In the genomic region with DNA sequence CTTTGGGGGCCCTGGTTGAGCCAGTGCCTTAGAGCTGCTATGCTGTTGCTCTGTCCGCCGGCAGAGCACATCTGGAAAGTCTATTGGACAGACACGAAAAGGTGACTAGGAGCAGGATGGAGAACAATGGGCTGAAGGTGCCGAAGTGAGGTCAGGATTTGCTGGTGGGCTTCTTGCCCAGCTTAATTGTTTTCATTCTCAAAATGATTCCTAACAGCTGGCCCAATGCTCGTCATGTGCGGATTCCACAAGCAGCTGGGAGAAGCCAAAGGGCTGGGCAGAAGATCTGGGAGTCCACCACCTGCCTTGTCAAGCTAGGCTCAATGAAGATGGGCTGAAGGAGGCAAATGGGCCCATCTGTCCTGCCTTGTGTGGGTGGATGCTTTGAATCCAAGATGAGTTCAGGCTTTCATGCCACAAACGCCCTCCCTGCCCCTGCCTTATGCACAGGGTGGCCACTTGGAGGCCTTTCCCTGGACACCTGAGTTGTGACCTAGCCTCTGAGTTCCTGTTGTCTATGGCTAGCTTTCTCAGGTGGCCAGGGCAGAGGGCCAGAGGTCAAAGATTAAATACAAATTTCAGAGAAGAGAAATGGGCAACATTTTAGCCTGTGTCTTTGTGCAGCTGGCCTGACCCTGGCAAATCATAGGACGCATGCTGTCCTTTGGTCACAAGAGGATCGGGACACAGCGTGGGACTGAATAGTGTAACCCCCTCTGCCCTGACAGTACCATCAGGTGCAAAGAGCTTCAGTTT, we compare ENCODE assay signal across 15 mouse cellular contexts.
DNase-seq lines count a peak whose midpoint lies in the region; ATAC-seq lines count a peak whose summit lies in the region.
"Had no signal": no experiment of that assay in that cellular context is flagged by ENCODE, and none has a peak within 500 bp of the region (broad histone marks: within the 10 kb centered on the region; RNA-seq: fewer than 3 reads in every experiment).

No protein-coding gene starts in this region.

- H3K27me3 ChIP-seq in heart, embryonic 11.5 days (ENCODE audit: control insufficient read depth, insufficient read depth, low read length) = no peaks in the 10 kb centered on the region
- H3K27me3 ChIP-seq in embryonic facial prominence, embryonic 10.5 days (replicated peaks; ENCODE audit: low read depth, poor library complexity, severe bottlenecking) = no peaks in the 10 kb centered on the region
- H3K27me3 ChIP-seq: liver, embryonic 15.5 days; megakaryocyte, embryonic 14.5 days had no signal

- H3K4me2 ChIP-seq in heart, embryonic 11.5 days = no peak overlapping the region
- H3K4me2 ChIP-seq: hindbrain, embryonic 14.5 days; liver, embryonic 15.5 days had no signal

- no peaks in the 10 kb centered on the region for H3K9me3 ChIP-seq in heart, embryonic 11.5 days (replicated peaks; ENCODE audit: control insufficient read depth, low read length)
- H3K9me3 ChIP-seq in embryonic facial prominence, embryonic 10.5 days = no peaks in the 10 kb centered on the region
- H3K9me3 ChIP-seq: liver, embryonic 15.5 days had no signal

- peak; percentile 29 to 74 for DNase-seq in heart, adult 18-20 months
- no peak for DNase-seq in embryonic facial prominence, embryonic 10.5 days (ENCODE audit: low spot score)
- DNase-seq in gastrocnemius, postnatal 25 days = peak; percentile 47
- DNase-seq in heart, postnatal 4 days = peak; percentile 45
- DNase-seq in cerebellum, adult 11-12 months = no peak
- no peak for DNase-seq in thymus, postnatal 10 days (ENCODE audit: low spot score in 2 of 2)
- DNase-seq in adrenal gland, postnatal 25 days = no peak
- DNase-seq: adrenal gland, postnatal 36 days; kidney, postnatal 14 days; right cerebral cortex, postnatal 14 days; thymus, postnatal 14 days had no signal

- WGBS in heart, embryonic 11.5 days (ENCODE audit: insufficient replicate concordance) = 73% methylated on average over 10 of the region's 10 CpGs
- 74% methylated on average over 10 of the region's 10 CpGs for WGBS in embryonic facial prominence, embryonic 10.5 days

- no peaks in the 10 kb centered on the region for H3K36me3 ChIP-seq in heart, embryonic 11.5 days (ENCODE audit: control insufficient read depth, insufficient read depth, low read length)
- H3K36me3 ChIP-seq in embryonic facial prominence, embryonic 10.5 days (replicated peaks) = no peaks in the 10 kb centered on the region
- H3K36me3 ChIP-seq: liver, embryonic 15.5 days had no signal

- no peaks in the 10 kb centered on the region for H3K4me1 ChIP-seq in heart, embryonic 11.5 days (ENCODE audit: control insufficient read depth, insufficient read depth, low read length)
- H3K4me1 ChIP-seq in embryonic facial prominence, embryonic 10.5 days = peaks cover 52% of the 10 kb centered on the region
- H3K4me1 ChIP-seq: liver, embryonic 15.5 days; megakaryocyte, embryonic 14.5 days had no signal

- ATAC-seq in heart, embryonic 11.5 days (replicated peaks; ENCODE audit: insufficient number of reproducible peaks, low FRiP score, low TSS enrichment) = no peak

- H3K27ac ChIP-seq in heart, embryonic 11.5 days (ENCODE audit: low read depth, low read length) = no peak overlapping the region
- H3K27ac ChIP-seq in embryonic facial prominence, embryonic 10.5 days (replicated peaks) = peak overlapping the region; percentile 70
- H3K27ac ChIP-seq: hindbrain, embryonic 14.5 days; liver, embryonic 15.5 days had no signal

- H3K4me3 ChIP-seq in heart, embryonic 11.5 days (ENCODE audit: low read depth, low read length) = no peak overlapping the region
- H3K4me3 ChIP-seq in embryonic facial prominence, embryonic 10.5 days = no peak overlapping the region
- H3K4me3 ChIP-seq: liver, embryonic 15.5 days; megakaryocyte, embryonic 14.5 days had no signal

- no peak overlapping the region for H3K9ac ChIP-seq in heart, embryonic 11.5 days (ENCODE audit: low read depth, low read length)
- H3K9ac ChIP-seq: hindbrain, embryonic 14.5 days; liver, embryonic 15.5 days had no signal

Comparison
In these comparisons a context has a peak if more than half of its experiments do, and no peak if none do; other contexts are left out.
1. DNase-seq: peak in heart, adult 18-20 months (2 of 2), gastrocnemius, postnatal 25 days (single experiment) and heart, postnatal 4 days (single experiment); none in embryonic facial prominence, embryonic 10.5 days (single experiment), cerebellum, adult 11-12 months (single experiment), thymus, postnatal 10 days (0 of 2) and adrenal gland, postnatal 25 days (single experiment).